ENCODE assay signal across 8 mouse cellular contexts in genomic region chr2:75938117-75939063, GRCm38 (mm10). TPM values are rescaled to one million over a fixed set of nuclear protein-coding genes. Genes with fewer than 3 reads are reported as not detected.
DNase-seq lines count a peak whose midpoint lies in the region; ATAC-seq lines count a peak whose summit lies in the region.

Gene Ttc30b, minus strand, starts transcription at chr2:75938585.

- no peaks in the 10 kb centered on the region for H3K9me3 ChIP-seq in embryonic facial prominence, embryonic 10.5 days
- H3K9me3 ChIP-seq in intestine, embryonic 16.5 days (ENCODE audit: control insufficient read depth, low read length) = no peaks in the 10 kb centered on the region

- no peaks in the 10 kb centered on the region for H3K36me3 ChIP-seq in embryonic facial prominence, embryonic 10.5 days (replicated peaks)
- no peaks in the 10 kb centered on the region for H3K36me3 ChIP-seq in intestine, embryonic 16.5 days (ENCODE audit: control insufficient read depth, insufficient read depth, low read length)

- H3K4me1 ChIP-seq in embryonic facial prominence, embryonic 10.5 days = peaks cover 23% of the 10 kb centered on the region
- H3K4me1 ChIP-seq in intestine, embryonic 16.5 days (ENCODE audit: control insufficient read depth, insufficient read depth, low read length) = peaks cover 2% of the 10 kb centered on the region; the same call in 1 of the 2 replicates

- peak within 1 kb of the TSS; percentile 67 for H3K4me3 ChIP-seq in embryonic facial prominence, embryonic 10.5 days
- peak within 1 kb of the TSS; percentile 60 for H3K4me3 ChIP-seq in intestine, embryonic 16.5 days (ENCODE audit: low read length)

- H3K27me3 ChIP-seq in embryonic facial prominence, embryonic 10.5 days (replicated peaks; ENCODE audit: low read depth, poor library complexity, severe bottlenecking) = no peaks in the 10 kb centered on the region
- H3K27me3 ChIP-seq in intestine, embryonic 16.5 days (replicated peaks; ENCODE audit: control insufficient read depth, insufficient read depth, low read length) = no peaks in the 10 kb centered on the region

- peak within 1 kb of the TSS; percentile 76 for H3K4me2 ChIP-seq in intestine, embryonic 16.5 days (ENCODE audit: low read depth, low read length)

- ATAC-seq in intestine, embryonic 16.5 days = peak; percentile 92

- intact Hi-C loops in left cerebral cortex, postnatal 25 days (cut with DNase I) = no loop called here

- peak within 1 kb of the TSS; percentile 94 for H3K27ac ChIP-seq in embryonic facial prominence, embryonic 10.5 days (replicated peaks)
- peak within 1 kb of the TSS; percentile 63; the same call in 1 of the 2 replicates for H3K27ac ChIP-seq in intestine, embryonic 16.5 days (ENCODE audit: low read length)

- DNase-seq in adrenal gland, postnatal 10 days = peak; percentile 85
- peak; percentile 84 for DNase-seq in embryonic facial prominence, embryonic 10.5 days (ENCODE audit: low spot score)
- DNase-seq in gonadal fat pad, adult 2 months (ENCODE audit: low read depth) = no peak
- peak; percentile 85 to 87 for DNase-seq in left cerebral cortex, postnatal 25 days (ENCODE audit: low spot score in 2 of 2)
- peak; percentile 85 for DNase-seq in mesoderm, embryonic 11.5 days (ENCODE audit: low read depth, low spot score)
- DNase-seq in right cerebral cortex, postnatal 25 days = peak; percentile 78
- DNase-seq in urinary bladder, postnatal 4 days (ENCODE audit: low spot score in 2 of 2) = peak; percentile 65 to 77

- WGBS in embryonic facial prominence, embryonic 10.5 days = 5% methylated on average over 42 of the region's 42 CpGs
- WGBS in intestine, embryonic 16.5 days = 3% methylated on average over 40 of the region's 42 CpGs

- H3K9ac ChIP-seq in intestine, embryonic 16.5 days (ENCODE audit: low read depth, low read length) = peak within 1 kb of the TSS; percentile 69

RNA-seq across cellular contexts. Expression of gene Ttc30b, which starts in this region (rescaled TPM):
- total RNA-seq in adrenal gland, postnatal 10 days (2021) = 10 to 100 TPM; 13.4 to 18.9 TPM
- polyA plus RNA-seq in embryonic facial prominence, embryonic 10.5 days (2016; fragmentation: Nextera tagmentation; extraction: Ambion mirVana) = 6.2 and 7.0 TPM in 2 replicates
- polyA plus RNA-seq in gonadal fat pad, adult 2 months (2012; rRNA removed) = 11.4 and 12.7 TPM in 2 replicates
- 8.2 and 8.3 TPM in 2 replicates for polyA plus RNA-seq in intestine, embryonic 16.5 days (2015; fragmentation: Nextera tagmentation; extraction: Ambion mirVana)
- 10 to 100 TPM; 12.0 to 13.2 TPM for total RNA-seq in left cerebral cortex, postnatal 25 days (2021)
